Mouse (Mus musculus): ENCODE results near the gene Acss2.

Gene Acss2

DNA sequence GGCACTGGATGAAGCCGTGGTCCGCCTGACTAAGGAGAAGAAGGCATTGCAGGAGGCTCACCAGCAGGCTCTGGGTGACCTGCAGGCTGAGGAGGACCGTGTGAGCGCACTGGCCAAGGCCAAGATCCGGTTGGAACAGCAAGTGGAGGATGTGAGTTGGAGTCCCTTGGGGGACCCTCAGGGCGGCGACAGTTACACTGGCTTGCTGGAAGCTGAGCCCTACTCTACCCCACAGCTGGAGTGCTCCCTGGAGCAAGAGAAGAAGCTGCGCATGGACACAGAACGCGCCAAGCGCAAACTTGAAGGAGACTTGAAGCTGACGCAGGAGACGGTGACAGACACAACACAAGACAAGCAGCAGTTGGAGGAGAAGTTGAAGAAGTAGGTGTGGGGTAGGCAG is 110.8 kb downstream of the Acss2 start:
- DNase-seq (ENCODE audit: low read depth, low spot score), result no peak

DNA sequence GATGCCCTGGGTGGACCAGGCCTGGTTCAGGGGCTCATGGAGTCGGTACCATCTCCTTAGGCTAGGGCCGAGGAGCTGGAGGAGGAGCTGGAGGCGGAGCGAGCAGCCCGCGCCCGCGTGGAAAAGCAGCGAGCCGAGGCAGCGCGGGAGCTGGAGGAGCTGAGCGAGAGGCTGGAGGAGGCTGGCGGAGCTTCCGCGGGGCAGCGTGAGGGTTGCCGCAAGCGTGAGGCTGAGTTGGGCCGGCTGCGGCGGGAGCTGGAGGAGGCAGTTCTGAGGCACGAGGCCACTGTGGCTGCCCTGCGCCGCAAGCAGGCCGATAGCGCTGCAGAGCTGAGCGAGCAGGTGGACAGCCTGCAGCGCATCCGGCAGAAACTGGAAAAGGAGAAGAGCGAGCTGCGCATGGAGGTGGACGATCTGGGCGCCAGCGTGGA is 111.5 kb downstream of the Acss2 start:
- DNase-seq (ENCODE audit: low read depth, low spot score), result no peak

DNA sequence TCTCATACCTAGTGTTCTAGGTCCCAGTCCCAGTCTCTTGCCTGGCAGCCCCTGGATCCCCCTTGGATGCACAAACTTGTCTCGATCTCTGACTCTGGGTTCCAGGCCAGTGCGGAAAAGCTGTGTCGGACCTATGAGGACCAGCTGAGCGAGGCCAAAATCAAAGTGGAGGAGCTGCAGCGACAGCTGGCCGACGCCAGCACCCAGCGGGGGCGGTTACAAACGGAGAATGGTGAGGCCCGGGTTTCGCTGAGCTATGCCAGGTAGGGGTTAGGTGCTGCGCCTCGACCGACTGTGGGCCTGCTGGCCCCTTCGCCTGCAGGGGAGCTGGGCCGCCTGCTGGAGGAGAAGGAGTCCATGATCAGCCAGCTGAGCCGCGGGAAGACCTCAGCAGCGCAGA is 112.4 kb downstream of the Acss2 start:
- DNase-seq (ENCODE audit: low read depth, low spot score), result no peak

DNA sequence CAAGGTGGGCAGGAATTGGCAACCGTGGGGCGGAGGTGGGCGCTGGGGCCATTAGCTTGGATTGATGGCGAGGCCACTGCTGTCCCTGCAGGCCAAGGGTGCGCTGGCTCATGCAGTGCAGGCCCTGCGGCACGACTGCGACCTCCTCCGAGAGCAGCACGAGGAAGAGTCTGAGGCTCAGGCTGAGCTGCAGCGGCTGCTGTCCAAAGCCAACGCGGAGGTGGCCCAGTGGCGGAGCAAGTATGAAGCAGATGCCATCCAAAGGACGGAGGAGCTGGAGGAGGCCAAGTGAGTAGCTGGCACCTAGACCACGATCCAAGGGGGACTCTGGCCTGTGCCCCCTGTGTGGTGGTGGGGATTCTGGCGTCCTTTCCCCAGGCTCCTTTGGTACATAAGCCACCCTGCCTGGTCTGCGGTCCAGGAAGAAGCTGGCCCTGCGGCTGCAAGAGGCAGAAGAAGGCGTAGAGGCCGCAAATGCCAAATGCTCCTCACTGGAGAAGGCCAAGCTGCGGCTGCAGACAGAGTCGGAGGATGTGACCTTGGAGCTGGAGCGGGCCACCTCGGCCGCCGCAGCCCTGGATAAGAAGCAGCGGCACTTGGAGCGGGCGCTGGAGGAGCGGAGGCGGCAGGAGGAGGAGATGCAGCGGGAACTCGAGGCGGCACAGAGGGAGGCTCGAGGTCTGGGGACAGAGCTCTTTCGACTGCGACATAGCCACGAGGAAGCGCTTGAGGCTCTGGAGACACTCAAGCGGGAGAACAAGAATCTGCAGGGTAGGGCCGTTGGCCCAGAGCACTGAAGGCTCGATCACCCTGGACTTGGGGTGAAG is 113.1 kb downstream of the Acss2 start:
- DNase-seq (ENCODE audit: low read depth, low spot score), result no peak

DNA sequence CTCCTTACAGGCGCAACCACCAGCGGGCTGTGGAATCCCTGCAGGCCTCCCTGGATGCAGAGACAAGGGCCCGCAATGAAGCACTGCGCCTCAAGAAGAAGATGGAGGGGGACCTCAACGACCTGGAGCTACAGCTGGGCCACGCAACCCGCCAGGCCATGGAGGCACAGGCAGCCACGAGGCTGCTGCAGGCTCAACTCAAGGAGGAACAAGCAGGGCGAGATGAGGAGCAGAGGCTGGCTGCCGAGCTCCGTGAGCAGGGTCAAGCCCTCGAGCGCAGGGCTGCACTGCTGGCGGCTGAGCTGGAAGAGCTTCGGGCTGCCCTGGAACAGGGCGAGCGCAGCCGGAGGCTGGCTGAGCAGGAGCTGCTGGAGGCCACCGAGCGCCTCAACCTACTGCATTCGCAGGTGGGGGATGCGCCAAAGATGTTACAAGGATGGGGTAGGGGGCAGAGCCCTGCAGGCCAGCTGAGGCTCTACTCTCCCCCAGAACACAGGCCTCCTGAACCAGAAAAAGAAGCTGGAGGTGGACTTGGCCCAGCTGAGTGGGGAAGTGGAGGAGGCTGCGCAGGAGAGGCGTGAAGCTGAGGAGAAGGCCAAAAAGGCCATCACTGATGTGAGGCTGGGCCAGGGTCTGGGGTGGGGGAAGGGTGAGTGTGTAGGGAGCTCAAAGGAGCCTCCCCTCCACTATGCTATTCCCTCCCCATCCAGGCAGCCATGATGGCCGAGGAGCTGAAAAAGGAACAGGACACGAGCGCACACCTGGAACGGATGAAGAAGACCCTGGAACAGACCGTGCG is 114.6 kb downstream of the Acss2 start:
- DNase-seq (ENCODE audit: low read depth, low spot score), result no peak

DNA sequence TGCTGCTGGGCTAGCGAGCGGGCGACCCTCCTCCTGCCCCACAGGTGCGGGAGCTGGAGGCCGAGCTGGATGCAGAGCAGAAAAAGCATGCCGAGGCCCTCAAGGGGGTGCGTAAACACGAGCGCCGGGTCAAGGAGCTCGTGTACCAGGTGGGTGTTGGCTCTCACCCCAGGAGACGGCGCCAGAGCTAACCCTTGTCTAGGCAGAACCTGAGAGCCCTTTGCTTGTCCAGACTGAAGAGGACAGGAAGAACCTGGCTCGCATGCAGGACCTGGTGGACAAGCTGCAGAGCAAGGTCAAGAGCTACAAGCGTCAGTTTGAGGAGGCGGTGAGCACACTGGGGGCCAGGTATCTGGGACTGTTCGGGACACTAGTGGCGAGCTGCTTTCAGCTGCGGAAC is 115.4 kb downstream of the Acss2 start:
- DNase-seq (ENCODE audit: low read depth, low spot score), result no peak

DNA sequence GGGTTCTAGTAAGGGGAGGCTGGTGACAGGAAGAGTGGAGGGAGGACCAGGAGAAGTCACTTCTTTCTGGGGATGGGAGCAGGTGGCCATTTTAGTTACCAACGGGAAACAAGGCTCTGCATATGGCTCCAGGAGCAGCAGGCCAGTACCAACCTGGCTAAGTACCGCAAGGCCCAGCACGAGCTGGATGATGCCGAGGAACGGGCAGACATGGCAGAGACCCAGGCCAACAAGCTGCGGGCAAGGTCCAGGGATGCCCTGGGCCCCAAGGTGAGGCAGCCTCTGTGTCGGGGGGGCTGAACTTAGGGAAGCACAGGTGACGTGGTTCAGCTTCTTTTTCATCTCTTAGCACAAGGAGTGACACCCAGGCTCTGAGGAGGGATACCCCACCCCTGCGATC is 116.0 kb downstream of the Acss2 start:
- no peak for DNase-seq (ENCODE audit: low read depth, low spot score)

DNA sequence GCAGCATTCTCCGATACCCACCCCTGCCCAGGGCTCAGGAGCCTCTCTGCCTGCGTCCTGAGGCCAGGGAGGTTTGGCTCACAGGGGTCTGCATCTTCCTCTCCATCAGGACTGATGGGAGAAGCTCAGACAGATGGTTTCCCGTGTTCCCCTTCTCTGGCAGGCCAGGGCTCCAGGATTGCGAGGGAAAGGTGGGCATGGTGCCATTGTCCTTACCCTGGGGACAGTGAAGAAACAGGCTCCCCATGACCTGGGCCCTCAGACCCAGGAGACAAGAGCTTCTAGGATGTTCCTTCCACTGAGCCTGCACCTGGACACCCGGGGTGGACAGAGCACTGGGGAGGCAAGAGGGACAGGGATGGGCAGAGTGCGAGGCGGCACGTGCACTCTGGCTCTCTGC is 116.8 kb downstream of the Acss2 start:
- no peak for DNase-seq (ENCODE audit: low read depth, low spot score)

Measured in c-Kit-negative CD71-positive TER-119-positive erythroid progenitor cells, embryonic 14.5 days (primary cell).